Mouse (Mus musculus): ENCODE results near the gene Pomgnt1.

Pomgnt1 gene

GRCm38 (mm10) chr4:116169353-116169672 lies 45.7 kb downstream of the Pomgnt1 start:
- DNase-seq (ENCODE audit: low read depth, low spot score): no peak

DNA sequence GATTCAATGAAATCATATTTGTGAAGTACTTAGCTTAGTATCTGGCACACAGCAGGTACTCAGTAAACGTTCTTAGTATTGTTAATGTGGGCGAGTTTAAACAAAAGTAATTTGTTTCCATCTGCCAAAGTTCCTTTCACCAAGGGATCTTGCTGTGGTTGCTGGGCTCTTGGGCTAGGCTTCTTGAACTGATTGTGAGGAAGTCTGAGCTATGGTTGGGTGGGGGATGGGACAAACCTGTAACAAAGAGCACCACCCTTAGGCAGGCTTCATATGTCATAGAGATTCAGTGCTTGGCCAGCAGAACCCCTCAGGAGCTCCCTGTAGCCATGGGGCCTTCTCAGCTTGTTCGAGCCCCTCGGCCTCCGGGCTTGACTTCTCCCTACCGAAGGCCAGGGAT lies 49.4 kb downstream of the Pomgnt1 start, which contains the start of the genes 1700042G07Rik and Gm49337:
Gene 1700042G07Rik, plus strand, starts transcription at position 301 of the 400 bp plus-strand sequence.
Gene Gm49337, plus strand, starts transcription at position 313 of the 400 bp plus-strand sequence.
- no peak for DNase-seq (ENCODE audit: low read depth, low spot score)

DNA sequence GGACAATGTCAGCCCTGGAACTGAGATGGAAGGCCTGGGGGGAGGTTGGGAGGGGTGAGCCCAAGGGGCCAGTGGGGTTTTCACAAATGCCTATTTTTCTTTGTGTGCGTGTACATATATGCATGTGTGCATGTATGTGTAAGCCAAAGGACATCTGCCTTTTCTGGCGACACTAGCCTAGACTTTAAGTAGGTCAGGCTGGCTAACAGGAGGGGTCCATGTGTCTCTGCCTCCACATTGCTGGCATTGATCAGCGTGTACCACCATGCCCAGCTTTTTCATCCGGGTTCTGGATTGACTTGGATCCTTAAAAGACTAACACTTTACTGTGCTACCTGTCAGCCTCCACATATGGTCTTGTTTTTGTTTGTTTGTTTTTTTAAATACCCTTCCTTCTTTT lies 50.1 kb downstream of the Pomgnt1 start:
- no peak for DNase-seq (ENCODE audit: low read depth, low spot score)

DNA sequence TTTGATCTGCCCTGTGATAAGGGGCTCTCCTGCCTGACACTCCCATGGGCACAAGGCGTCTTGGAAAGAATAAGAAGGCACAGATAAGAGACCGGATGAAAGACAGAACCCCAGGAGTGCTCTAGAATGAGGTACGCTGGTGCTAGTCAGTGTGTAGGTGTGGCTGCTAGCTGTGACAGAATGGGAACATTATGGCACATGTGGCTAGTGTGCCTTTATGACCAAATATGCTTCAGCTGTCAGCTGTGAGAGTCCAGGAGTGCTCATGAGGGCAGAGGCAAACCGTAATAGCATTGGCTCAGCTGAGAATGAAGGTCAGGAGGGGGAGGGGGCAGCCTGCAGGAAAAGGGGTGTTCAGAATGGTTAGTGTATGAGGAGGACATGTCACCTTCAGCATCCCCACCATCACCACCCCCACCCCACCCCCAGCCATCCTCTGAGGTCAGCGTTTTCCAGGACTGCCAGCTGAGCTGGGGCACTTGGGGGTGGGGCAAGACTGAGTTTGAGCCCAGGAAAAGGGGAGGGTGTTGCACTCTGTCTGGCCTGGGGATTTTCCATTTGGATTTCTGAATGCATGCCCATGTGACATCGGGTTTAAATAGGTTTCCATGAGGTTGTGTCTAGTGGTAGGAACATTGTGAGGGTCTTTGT lies 51.0 kb downstream of the Pomgnt1 start:
- peak; percentile 61 for DNase-seq (ENCODE audit: low read depth, low spot score)

- DNase-seq (ENCODE audit: low read depth, low spot score): no peak
Observed at GRCm38 (mm10) chr4:116175136-116175535, 51.5 kb downstream of the Pomgnt1 start.

GRCm38 (mm10) chr4:116175711-116176542 lies 52.3 kb downstream of the Pomgnt1 start:
- peak; percentile 52 for DNase-seq (ENCODE audit: low read depth, low spot score)

GRCm38 (mm10) chr4:116176543-116176988 lies 52.9 kb downstream of the Pomgnt1 start:
- DNase-seq (ENCODE audit: low read depth, low spot score): no peak

- DNase-seq (ENCODE audit: low read depth, low spot score): no peak
Observed at GRCm38 (mm10) chr4:116177140-116177539, 53.5 kb downstream of the Pomgnt1 start.

- no peak for DNase-seq (ENCODE audit: low read depth, low spot score)
Observed at GRCm38 (mm10) chr4:116182079-116182478, 58.4 kb downstream of the Pomgnt1 start.

- DNase-seq (ENCODE audit: low read depth, low spot score): no peak
Observed at GRCm38 (mm10) chr4:116182745-116183144, 59.1 kb downstream of the Pomgnt1 start.

GRCm38 (mm10) chr4:116185083-116185482 lies 61.4 kb downstream of the Pomgnt1 start:
- DNase-seq (ENCODE audit: low read depth, low spot score): no peak

DNA sequence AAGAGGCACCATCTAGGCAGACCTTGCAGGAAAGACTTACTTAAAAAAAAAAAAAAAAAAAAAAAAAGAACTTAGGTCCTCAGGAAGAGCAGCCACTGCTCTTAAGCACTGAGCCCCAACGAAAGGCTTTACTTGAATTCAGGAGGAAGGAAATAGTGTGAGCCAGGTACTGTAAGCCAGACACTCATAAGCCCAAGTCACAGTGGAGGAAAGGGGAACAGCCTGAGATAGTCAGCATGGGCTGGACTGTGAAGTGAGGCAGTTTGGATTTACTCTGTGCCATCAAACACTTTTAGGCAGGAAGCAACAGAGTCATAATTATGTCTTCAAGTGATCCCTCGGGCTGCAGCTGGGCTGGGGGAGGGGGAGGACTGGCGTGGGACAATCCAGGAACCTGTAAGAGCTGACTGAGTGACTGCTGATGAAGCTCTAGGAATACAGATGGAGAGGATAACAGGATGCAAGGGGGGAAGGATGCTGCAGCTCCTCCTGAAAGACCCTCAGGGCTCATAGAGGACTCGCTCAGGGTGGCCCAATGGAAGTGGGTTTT lies 68.7 kb downstream of the Pomgnt1 start:
- no peak for DNase-seq (ENCODE audit: low read depth, low spot score)

DNA sequence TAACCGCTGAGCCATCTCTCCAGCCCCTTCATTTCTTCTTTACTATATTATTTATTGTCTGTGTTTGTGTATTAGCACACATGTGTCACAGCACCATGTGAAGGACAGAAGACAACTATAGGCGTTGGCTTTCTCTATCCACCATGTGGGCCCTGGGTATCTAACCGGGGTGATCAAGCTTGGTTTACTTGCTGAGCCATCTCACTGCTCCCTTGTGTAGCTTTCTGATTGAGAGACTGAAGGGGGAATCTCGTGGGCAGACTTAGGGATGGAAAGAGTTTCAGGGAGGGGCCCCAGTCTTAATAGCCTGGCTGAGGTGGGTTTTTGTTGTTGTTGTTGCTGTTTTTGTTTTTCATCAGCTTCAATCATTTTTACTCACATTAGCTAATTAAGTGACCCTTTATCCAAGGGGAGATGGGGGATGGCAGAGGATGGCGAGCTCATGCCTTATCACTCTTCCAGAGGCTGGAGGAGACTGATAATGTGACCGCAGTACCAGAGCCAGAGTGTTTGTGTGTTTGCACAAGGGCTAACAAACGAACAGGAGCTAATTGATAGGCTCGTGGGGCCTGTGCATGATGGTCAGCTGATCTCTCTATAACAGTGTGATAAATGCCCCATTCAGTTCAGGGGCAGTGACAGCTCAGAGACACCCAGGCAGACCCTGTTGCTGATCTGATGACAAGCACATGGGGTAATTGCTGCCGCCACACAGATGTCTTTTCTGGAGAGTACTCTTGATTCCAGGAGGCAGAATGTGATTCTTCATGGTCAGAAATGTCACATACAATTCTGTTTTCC lies 70.1 kb downstream of the Pomgnt1 start:
- DNase-seq (ENCODE audit: low read depth, low spot score): no peak

DNA sequence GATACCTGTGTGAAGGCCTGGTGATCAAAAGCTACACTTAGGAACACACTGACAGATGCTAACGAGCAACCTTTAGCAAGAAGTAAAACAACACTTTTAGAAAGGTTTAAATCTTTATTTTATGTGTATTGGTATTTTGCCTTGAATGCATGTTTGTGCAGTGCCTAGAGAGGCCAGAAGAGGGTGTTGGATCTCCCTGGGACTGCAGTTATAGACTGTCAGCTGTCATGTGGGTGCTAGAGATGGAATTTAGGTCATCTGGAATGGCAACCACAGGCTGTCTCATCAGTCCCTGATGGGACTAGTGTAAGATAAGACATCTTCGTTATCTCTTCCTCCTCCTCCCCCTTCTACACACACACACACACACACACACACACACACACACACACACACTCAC lies 74.8 kb downstream of the Pomgnt1 start:
- peak; percentile 21 for DNase-seq (ENCODE audit: low read depth, low spot score)

DNA sequence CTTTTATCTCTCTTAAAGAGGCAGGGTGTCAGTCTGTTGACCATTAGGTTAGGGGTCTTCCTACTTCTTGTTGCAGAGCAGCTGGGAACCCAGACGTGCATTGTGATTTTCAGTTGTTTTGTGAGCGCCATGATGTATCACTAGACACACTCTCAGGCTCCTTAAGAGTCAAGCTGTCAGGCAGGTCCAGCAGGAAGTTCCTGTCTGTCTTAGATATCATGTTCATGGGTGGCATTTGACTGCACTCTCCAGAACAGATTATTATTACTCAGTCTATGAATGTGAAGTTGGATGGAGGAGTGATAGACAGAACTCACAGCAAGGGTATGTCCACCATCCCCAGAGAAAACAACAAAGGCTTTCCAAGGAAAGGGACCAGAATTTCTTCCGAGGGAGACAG lies 80.8 kb downstream of the Pomgnt1 start:
- no peak for DNase-seq (ENCODE audit: low read depth, low spot score)

DNA sequence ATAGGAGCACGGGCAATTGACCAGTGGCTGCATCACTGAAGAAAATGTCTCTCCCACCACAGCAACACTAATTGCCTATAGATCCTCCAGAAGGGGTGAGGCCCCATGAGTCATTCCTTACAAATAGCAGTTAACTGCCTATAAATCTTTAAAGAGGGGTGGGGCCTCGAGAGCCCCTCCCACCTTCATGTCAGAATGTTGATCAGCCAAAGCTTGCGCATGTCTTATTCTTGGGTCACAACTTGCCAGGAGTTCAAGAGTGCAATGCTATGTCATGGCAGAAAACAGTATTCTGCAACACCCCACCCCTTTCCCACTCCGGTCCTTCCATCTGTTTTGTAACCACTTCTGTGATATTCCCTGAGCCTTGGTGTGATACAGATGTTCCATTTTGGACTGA lies 82.9 kb downstream of the Pomgnt1 start:
- no peak for DNase-seq (ENCODE audit: low read depth, low spot score)

DNA sequence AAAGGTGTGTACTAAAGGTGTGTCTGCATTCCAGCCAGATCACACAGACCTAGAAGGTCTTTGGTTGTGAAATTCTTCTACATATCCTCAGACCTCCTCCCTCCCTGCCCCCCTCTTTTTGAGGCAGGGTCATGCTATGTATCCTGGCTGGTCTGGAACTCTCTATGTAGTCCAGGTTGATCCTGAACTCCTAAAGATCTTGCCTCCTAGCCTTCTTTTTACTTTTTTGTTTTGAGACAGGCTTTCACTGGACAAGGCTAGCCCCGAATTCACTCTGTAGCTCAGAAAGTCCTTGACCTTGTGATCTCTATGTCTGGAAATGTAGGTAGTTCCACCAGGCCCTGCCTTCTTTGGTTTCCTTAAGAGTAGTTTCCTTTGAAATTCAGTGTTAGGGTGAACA lies 85.3 kb downstream of the Pomgnt1 start:
- DNase-seq (ENCODE audit: low read depth, low spot score): no peak

Data from 3T3-L1 (cell line).